In the genomic region with DNA sequence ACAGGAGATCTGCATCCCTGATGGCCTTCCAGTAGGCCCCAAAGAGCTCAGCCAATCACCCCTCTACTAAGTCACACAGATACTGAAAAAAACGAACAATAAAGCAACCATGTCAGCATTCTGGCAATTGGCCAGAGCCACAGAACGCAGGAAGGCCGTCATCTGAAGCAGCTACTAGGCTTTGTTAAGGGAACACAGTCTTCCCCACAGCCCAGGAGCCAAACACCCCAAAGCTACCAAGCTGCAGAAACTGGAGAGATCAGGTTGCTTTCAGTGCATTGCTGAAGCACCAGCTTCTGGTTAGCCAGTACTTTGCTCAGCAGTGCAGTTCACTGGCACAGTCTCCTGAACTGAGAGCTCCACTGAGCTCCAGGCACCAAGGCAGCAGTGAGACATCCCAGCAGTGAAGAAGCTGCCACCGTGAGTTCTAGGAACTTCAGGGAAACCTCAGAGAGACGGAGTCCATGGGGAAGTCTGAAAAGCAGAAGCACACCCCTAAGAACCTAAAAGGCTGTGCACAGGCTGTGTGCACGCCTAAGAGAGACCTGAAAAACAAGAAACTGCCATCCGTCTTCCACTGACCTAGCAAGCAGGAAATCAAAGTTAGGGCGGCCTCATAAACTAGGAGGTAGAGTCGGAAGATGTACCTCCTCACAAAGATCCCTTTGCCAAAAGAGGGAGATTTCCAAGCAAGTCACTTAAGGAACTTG, we compare ENCODE assay signal across 12 mouse cellular contexts. TPM values are rescaled to one million over a fixed set of nuclear protein-coding genes. Genes with fewer than 3 reads are reported as not detected.
A peak's percentile ranks its signal among the peaks of the same experiment; 100 is the strongest.
DNase-seq lines count a peak whose midpoint lies in the region; ATAC-seq lines count a peak whose summit lies in the region.
"Had no signal": no experiment of that assay in that cellular context is flagged by ENCODE, and none has a peak within 500 bp of the region (broad histone marks: within the 10 kb centered on the region; RNA-seq: fewer than 3 reads in every experiment).

No protein-coding gene starts in this region.

- no peak overlapping the region for H3K9ac ChIP-seq in heart, embryonic 12.5 days
- no peak overlapping the region for H3K9ac ChIP-seq in midbrain, embryonic 14.5 days (replicated peaks; ENCODE audit: low read length)
- no peak overlapping the region for H3K9ac ChIP-seq in midbrain, embryonic 15.5 days
- no peak overlapping the region for H3K9ac ChIP-seq in hindbrain, embryonic 12.5 days

- H3K4me3 ChIP-seq in heart, embryonic 12.5 days, result no peak overlapping the region
- H3K4me3 ChIP-seq in midbrain, embryonic 14.5 days (replicated peaks; ENCODE audit: low read depth, low read length), result no peak overlapping the region
- no peak overlapping the region for H3K4me3 ChIP-seq in midbrain, embryonic 15.5 days
- no peak overlapping the region for H3K4me3 ChIP-seq in hindbrain, embryonic 12.5 days
- H3K4me3 ChIP-seq: megakaryocyte, embryonic 14.5 days had no signal

- H3K4me2 ChIP-seq in heart, embryonic 12.5 days, result no peak overlapping the region
- no peak overlapping the region for H3K4me2 ChIP-seq in midbrain, embryonic 14.5 days (ENCODE audit: low read length)
- H3K4me2 ChIP-seq in midbrain, embryonic 15.5 days, result no peak overlapping the region
- no peak overlapping the region for H3K4me2 ChIP-seq in hindbrain, embryonic 12.5 days (replicated peaks)

- 80% methylated on average over 9 of the region's 9 CpGs for WGBS in heart, embryonic 12.5 days
- 83% methylated on average over 9 of the region's 9 CpGs for WGBS in midbrain, embryonic 14.5 days
- WGBS in midbrain, embryonic 15.5 days, result 81% methylated on average over 9 of the region's 9 CpGs
- WGBS in hindbrain, embryonic 12.5 days, result 85% methylated on average over 9 of the region's 9 CpGs

- ATAC-seq in heart, embryonic 12.5 days (ENCODE audit: insufficient number of reproducible peaks, low FRiP score), result no peak
- ATAC-seq in midbrain, embryonic 14.5 days (ENCODE audit: low FRiP score, low TSS enrichment), result no peak
- no peak for ATAC-seq in midbrain, embryonic 15.5 days (replicated peaks)
- peak; percentile 52; the same call in 1 of the 2 replicates for ATAC-seq in megakaryocyte-erythroid progenitor cell, adult 5-6 weeks (replicated peaks; ENCODE audit: low FRiP score, low TSS enrichment, poor library complexity, severe bottlenecking)
- no peak for ATAC-seq in hindbrain, embryonic 12.5 days (ENCODE audit: low FRiP score)
- ATAC-seq: activated CD4-positive, CD25-positive, alpha-beta regulatory T cell, adult 4 months had no signal

- no peaks in the 10 kb centered on the region for H3K4me1 ChIP-seq in heart, embryonic 12.5 days (replicated peaks)
- no peaks in the 10 kb centered on the region for H3K4me1 ChIP-seq in midbrain, embryonic 14.5 days (ENCODE audit: control insufficient read depth, insufficient read depth, low read length)
- no peaks in the 10 kb centered on the region for H3K4me1 ChIP-seq in midbrain, embryonic 15.5 days
- no peaks in the 10 kb centered on the region for H3K4me1 ChIP-seq in hindbrain, embryonic 12.5 days

- intact Hi-C loops in heart, postnatal 10 days (cut with DNase I), result no loop called here

- H3K36me3 ChIP-seq in heart, embryonic 12.5 days, result peaks cover 61% of the 10 kb centered on the region
- peaks cover 78% of the 10 kb centered on the region for H3K36me3 ChIP-seq in midbrain, embryonic 14.5 days (ENCODE audit: control insufficient read depth, insufficient read depth, low read length)
- peaks cover 20% of the 10 kb centered on the region for H3K36me3 ChIP-seq in midbrain, embryonic 15.5 days (replicated peaks)
- H3K36me3 ChIP-seq in hindbrain, embryonic 12.5 days, result peaks cover 59% of the 10 kb centered on the region

- DNase-seq in heart, adult 11 months, result peak; percentile 89
- DNase-seq in midbrain, embryonic 14.5 days, result peak; percentile 26
- DNase-seq in heart, postnatal 10 days, result peak; percentile 24 to 43
- DNase-seq in cerebellum, adult 11 months, result no peak
- DNase-seq: spleen, adult 18-20 months had no signal

- no peaks in the 10 kb centered on the region for H3K9me3 ChIP-seq in heart, embryonic 12.5 days (replicated peaks)
- H3K9me3 ChIP-seq in midbrain, embryonic 14.5 days (ENCODE audit: control insufficient read depth, low read length), result no peaks in the 10 kb centered on the region
- no peaks in the 10 kb centered on the region for H3K9me3 ChIP-seq in midbrain, embryonic 15.5 days
- no peaks in the 10 kb centered on the region for H3K9me3 ChIP-seq in hindbrain, embryonic 12.5 days (replicated peaks)
- H3K9me3 ChIP-seq: megakaryocyte, embryonic 14.5 days had no signal

- no peaks in the 10 kb centered on the region for H3K27me3 ChIP-seq in heart, embryonic 12.5 days (replicated peaks)
- no peaks in the 10 kb centered on the region for H3K27me3 ChIP-seq in midbrain, embryonic 14.5 days (ENCODE audit: control insufficient read depth, insufficient read depth, low read length)
- H3K27me3 ChIP-seq in midbrain, embryonic 15.5 days (replicated peaks), result no peaks in the 10 kb centered on the region
- H3K27me3 ChIP-seq in hindbrain, embryonic 12.5 days, result no peaks in the 10 kb centered on the region
- H3K27me3 ChIP-seq: CH12.LX; megakaryocyte, embryonic 14.5 days had no signal

- H3K27ac ChIP-seq in heart, embryonic 12.5 days (ENCODE audit: poor library complexity, severe bottlenecking), result no peak overlapping the region
- no peak overlapping the region for H3K27ac ChIP-seq in midbrain, embryonic 14.5 days (replicated peaks; ENCODE audit: low read depth, low read length)
- H3K27ac ChIP-seq in midbrain, embryonic 15.5 days, result no peak overlapping the region
- no peak overlapping the region for H3K27ac ChIP-seq in hindbrain, embryonic 12.5 days

RNA-seq across cellular contexts. Expression of a gene that starts 21.9 kb away (rescaled TPM):
- 19.9 and 21.3 TPM in 2 replicates for polyA plus RNA-seq in heart, embryonic 12.5 days (2016; fragmentation: Nextera tagmentation; extraction: Ambion mirVana)
- 19.6 and 26.8 TPM in 2 replicates for polyA plus RNA-seq in midbrain, embryonic 14.5 days (2014; fragmentation: Nextera tagmentation; extraction: Ambion mirVana)
- 16.1 and 16.8 TPM in 2 replicates for polyA plus RNA-seq in midbrain, embryonic 15.5 days (2015; fragmentation: Nextera tagmentation; extraction: Ambion mirVana)
- 10 to 100 TPM; 24.4 to 29.6 TPM for total RNA-seq in heart, postnatal 10 days (2021)
- total RNA-seq in megakaryocyte-erythroid progenitor cell, adult 5-6 weeks (2014; fragmentation: Nextera tagmentation), result 12.8 and 13.5 TPM in 2 replicates
- total RNA-seq in megakaryocyte-erythroid progenitor cell, adult 5-6 weeks (2017), result 9.2 and 14.8 TPM in 2 replicates
- polyA plus RNA-seq in hindbrain, embryonic 12.5 days (2016; fragmentation: Nextera tagmentation; extraction: Ambion mirVana), result 25.5 and 26.6 TPM in 2 replicates

RNA-seq across cellular contexts. Expression of a gene that starts 21.9 kb away (rescaled TPM):
- 25.4 and 26.5 TPM in 2 replicates for polyA plus RNA-seq in heart, embryonic 12.5 days (2016; fragmentation: Nextera tagmentation; extraction: Ambion mirVana)
- polyA plus RNA-seq in midbrain, embryonic 14.5 days (2014; fragmentation: Nextera tagmentation; extraction: Ambion mirVana), result 28.5 and 32.8 TPM in 2 replicates
- polyA plus RNA-seq in midbrain, embryonic 15.5 days (2015; fragmentation: Nextera tagmentation; extraction: Ambion mirVana), result 24.0 and 25.8 TPM in 2 replicates
- total RNA-seq in heart, postnatal 10 days (2021), result 10 to 100 TPM; 16.7 to 18.1 TPM
- total RNA-seq in megakaryocyte-erythroid progenitor cell, adult 5-6 weeks (2014; fragmentation: Nextera tagmentation), result 2.9 and 6.0 TPM in 2 replicates
- total RNA-seq in megakaryocyte-erythroid progenitor cell, adult 5-6 weeks (2017), result 8.1 and 15.2 TPM in 2 replicates
- polyA plus RNA-seq in hindbrain, embryonic 12.5 days (2016; fragmentation: Nextera tagmentation; extraction: Ambion mirVana), result 27.5 and 30.9 TPM in 2 replicates
